Mouse (Mus musculus) liver (tissue): ENCODE data around the gene Adamts18.

ENCODE experiments used
- DNase-seq: peaks from one replicate; pipeline ENCODE4 v3.0.0-alpha.2; 2020; ENCODE audit warnings: mixed read lengths

Adamts18 gene

GRCm38 (mm10) chr8:113656681-113657298 lies 191.7 kb downstream of the Adamts18 start:
- no peak for DNase-seq

- DNase-seq = no peak
Observed at GRCm38 (mm10) chr8:113656154-113656553, 192.4 kb downstream of the Adamts18 start.

GRCm38 (mm10) chr8:113653151-113653550 lies 195.4 kb downstream of the Adamts18 start:
- DNase-seq = no peak

- DNase-seq = no peak
Observed at GRCm38 (mm10) chr8:113652450-113652849, 196.1 kb downstream of the Adamts18 start.
